Mouse (Mus musculus) bone marrow macrophage, adult 2 months (primary cell): Measurements from ENCODE around the gene Iqsec1.

Experiments used
- CTCF ChIP-seq: IDR thresholded peaks from 2 replicates; pipeline ENCODE4 v1.5.1; 2012; ENCODE audit warnings: low read depth, mild to moderate bottlenecking, low read length, moderate library complexity
- POLR2A ChIP-seq: IDR thresholded peaks from 2 replicates; pipeline ENCODE4 v1.6.1; 2012; ENCODE audit warnings: mild to moderate bottlenecking, low read depth, low read length, borderline replicate concordance

DNA sequence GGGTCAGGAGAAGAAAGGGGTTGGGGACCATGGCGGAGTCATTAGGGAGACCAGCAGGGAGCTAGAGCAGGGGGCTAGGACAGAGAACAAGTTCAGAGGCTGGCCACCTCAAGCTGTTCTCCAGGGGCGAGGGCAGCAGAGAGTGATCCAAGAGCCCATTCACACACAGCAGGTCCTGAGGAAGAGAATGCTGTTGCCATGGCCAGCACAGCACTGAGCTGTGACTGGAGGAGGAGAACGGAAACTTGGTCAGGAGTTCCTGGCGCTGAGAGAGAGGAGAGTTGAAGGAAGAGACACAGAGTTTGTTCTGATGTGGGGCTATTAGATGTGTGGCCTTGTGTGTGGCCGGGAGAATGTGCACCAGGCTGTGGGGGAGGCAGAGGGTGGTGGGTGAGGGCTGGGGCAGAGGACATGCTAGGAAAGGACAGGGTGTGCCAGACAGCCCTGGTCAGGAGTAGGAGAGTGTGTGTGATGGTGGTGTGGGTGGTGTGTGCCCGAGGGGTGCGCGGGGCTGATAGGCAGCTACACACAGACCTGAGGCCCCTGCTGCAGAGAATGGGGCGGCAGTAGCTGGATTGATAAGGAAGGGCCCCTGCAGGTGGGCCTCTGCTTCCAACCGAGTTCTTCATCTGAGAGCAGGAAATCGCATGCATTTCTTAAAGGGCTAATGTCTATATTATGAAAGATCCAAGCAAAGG lies 365.6 kb downstream of the Iqsec1 start:
- TF ChIP-seq CTCF, result no peak
- TF ChIP-seq POLR2A, result no peak
